Mouse (Mus musculus) kidney, postnatal 10 days (tissue): Measurements from ENCODE around the gene Ankrd22.

ENCODE experiments used
- DNase-seq: peaks from one replicate; pipeline ENCODE4 v3.0.0; 2021; ENCODE audit warnings: mixed read lengths

Ankrd22 gene

DNA sequence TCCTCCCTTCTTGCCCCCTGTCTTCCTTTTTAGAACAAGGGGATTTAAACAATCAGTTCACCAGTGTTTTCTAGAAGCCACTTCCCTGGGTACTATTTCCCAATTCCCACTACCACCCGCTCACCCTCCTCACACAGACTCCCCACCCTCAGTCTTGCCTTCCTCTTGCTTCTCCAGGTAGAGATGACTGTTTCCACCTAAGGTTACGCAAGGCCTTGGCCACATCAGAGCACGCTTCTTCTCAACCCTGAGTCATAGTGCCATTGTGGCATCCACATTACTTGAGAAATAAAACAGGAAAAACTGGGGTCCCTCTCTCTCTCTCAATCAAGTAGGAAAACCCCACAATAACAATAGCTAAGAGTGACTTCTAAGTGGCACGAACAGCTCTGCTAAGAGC is 13.3 kb upstream of the Ankrd22 start:
- no peak for DNase-seq

DNA sequence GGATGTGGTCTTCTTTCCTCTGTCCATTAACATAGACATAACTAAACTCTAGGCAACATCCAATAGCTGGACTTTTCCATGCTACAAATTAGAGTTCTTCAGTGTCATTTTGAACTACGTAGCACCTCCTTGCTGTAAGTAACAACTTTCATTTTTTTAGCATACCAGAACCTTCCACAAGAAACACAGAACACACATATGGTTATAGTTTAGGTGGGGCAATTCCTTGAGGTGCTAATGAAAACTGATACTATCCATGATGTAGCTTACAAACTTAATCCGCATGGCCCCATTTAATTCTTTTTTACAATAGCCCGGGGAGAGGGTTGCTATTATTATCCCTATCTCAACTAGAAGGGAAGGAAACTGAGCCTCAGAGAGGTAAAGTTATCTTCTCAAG is 8.2 kb upstream of the Ankrd22 start:
- DNase-seq: no peak

- DNase-seq: no peak
These were observed 5.3 kb upstream of the Ankrd22 start for GRCm38 (mm10) chr19:34171167-34171566.

- DNase-seq: no peak
These were observed 3.3 kb upstream of the Ankrd22 start for GRCm38 (mm10) chr19:34169121-34169520.

DNA sequence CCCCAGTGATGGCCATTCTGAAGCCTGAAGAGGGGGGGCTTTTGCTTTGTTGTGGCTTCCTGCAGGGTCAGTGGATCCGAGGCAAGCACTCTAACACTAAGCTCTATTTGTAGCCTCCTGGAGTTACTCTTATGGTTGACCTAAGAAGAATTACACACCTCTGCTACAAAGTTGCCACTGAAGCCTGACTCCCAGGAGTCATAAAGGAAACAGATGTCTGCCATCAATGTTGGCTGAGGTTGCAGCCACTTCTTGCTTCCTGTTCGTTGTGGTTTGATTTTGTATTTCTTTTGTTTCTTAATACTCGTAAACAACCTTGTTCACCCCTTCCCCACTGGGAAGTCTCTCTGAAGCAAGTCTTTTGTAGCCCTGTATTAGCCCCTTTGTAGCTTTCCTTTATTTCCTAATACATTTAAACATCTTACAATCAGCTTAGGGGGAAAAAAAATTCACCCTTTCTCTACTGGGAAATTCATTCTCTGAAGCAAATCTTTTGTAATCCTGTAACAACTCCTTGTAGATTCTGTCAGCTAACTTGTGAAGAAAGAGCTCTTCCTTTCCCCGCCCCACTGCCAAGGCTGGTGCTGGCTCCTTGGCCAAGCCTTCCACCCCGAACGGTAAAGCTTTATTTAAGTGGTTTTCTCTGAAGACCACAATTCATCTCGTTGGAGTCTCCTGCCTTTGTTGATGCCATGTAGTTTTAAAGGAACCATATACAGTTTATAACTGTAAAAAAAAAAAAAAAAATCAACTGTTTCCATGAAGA is 2.2 kb upstream of the Ankrd22 start:
- peak; percentile 8 for DNase-seq

DNA sequence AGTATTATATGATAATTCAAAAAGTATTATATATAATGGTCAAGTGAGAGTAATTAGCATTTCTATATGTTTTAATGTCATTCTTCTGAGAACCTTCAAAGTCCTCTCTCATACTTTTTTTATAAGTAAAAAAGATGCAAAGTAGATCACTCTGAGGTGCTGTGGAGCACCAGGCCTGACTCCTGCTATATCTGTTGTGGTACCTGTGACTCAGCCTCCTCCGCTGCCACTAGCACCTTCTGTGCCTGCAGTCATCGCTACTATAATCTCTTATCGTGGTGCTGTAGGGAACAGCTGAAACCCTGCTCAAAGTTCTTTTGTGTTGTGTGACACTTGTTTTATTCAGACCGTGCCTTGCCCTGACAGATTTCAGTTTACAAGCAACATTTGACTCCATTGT is 533 bp upstream of the Ankrd22 start:
- DNase-seq: no peak

- no peak for DNase-seq
These were observed 3.2 kb downstream of the Ankrd22 start for GRCm38 (mm10) chr19:34162693-34163092.

GRCm38 (mm10) chr19:34153263-34154144 is 12.3 kb downstream of the Ankrd22 start:
- DNase-seq: no peak

GRCm38 (mm10) chr19:34151909-34152308 is 13.9 kb downstream of the Ankrd22 start:
- DNase-seq: no peak

DNA sequence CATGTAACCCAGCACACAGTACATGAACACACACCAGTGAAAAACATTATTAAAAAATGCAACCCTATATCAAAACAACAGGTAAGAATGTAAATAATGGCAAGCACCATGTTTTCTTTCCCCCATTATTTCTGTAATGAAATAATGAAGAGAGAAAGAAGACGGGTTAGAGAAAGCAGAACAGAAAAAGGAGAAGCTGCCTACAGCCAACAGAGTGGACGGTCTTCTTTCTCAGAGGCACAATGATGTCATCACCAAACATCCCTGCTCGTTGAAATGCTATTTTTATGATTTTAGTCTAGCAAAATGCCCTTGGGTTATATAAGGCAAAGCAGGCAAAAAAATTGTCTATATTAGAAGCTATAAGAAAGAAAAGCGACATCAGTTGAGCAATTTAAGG is 17.4 kb downstream of the Ankrd22 start:
- no peak for DNase-seq

GRCm38 (mm10) chr19:34139431-34140046 is 26.3 kb downstream of the Ankrd22 start:
- DNase-seq: no peak

DNA sequence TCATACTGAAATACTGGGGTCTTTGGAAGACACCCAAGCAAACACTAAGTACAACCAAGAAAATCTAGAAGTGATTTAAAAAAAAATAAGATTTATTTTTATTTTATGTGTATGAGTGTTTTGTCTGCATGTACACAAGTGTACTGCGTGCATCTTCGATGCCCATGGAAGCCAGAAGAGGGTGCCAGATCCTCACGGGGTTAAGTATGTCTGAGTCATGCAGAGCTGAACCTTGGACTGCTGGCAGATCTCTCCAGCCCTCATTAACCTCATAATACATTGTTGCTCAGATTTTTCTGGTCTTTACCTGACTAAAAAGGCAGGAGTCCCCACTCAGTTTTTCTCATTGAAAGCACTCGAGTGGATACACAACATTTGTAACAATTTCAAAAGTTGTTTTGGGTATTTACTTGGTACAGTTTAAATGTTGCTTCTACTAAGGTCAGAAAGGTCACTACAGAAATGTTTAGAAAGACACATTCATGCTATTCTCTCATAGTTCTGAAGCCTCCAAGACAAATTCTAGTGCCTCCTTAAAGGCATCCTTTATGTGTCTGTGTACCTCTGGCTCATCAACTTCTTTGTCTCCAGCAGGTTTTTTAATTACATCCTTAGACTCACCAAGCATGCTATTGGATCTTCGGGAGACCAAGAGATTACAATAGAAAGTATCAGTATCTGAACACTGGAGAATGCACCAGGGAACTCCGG is 27.0 kb downstream of the Ankrd22 start:
- DNase-seq: no peak

GRCm38 (mm10) chr19:34120107-34120731 is 45.6 kb downstream of the Ankrd22 start:
- no peak for DNase-seq

DNA sequence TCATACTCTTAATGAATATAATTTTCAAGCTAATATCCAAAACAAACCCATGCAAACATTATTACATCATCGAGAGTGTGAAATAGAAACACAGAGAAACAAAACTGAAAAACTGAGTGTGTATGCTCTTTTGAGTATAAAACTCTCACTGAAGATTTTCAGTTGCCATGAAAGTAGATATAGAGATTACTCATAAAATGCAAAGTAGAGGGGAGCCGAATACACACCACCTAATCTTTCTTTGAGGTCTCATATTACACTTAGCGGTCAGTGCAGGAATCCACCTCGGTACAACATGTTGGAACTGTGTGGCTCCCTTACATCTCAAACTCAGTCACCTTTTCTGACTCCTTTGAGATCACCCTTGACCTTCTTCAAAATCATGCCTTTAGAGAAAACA is 46.2 kb downstream of the Ankrd22 start:
- DNase-seq: no peak

DNA sequence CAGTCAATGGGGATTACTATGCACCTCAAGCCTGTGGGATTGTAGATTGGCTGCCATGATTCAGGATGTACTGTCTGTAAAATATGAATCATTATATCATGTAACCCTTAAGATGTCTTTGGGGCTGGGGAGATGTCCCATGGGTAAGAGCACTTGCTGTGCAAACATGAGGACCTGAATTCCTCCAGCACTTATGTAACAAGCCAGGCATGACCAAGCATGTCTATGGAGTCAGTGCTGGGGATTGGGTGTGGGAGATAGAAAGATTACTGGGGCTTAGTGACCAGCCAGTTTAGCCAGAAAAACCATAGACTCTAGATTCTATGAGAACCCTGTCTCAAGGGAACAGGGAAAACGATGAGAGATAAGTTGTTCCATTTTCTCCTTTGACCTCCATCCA is 46.8 kb downstream of the Ankrd22 start:
- no peak for DNase-seq

GRCm38 (mm10) chr19:34104841-34105240 is 61.0 kb downstream of the Ankrd22 start:
- DNase-seq: no peak

DNA sequence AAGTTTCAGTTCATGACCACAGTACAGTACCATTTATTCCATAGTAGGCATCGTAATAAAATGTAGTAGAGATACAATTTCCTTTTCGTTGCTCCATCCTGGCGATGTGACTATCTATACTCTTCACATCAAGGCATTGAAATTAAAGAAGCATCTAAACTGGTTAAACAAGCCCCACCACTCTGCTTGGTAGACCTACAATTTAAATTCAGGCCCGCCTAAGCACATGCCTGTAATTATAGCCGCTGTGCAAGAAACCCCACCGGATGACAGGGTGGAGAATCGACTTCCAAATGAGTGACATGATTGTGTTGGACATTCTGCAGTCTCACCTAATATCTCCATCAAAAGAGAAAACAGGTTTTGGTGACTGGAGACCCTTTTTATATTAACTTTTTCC is 64.0 kb downstream of the Ankrd22 start:
- no peak for DNase-seq

DNA sequence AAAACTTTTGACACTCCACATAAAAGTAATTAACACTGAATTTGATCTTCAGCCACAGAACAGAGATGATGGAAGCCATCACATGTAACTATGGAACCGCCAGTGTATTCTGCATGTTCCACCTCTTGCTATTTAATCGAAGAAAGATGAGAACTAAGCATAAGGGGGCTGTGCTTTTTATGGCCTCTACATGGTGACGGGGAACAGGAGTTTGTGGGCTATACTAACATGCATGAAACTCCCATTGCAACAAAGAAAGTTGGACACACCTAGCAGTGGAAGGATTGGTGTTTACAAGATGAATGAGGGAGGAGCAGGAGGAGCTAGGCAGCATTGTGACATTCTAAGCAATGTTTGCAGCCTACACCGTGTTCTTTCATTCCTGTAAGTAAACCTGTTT is 65.2 kb downstream of the Ankrd22 start, which contains the start of gene Lipm:
Gene Lipm (plus strand): TSS at position 301 of the 400 bp plus-strand sequence.
- no peak for DNase-seq

DNA sequence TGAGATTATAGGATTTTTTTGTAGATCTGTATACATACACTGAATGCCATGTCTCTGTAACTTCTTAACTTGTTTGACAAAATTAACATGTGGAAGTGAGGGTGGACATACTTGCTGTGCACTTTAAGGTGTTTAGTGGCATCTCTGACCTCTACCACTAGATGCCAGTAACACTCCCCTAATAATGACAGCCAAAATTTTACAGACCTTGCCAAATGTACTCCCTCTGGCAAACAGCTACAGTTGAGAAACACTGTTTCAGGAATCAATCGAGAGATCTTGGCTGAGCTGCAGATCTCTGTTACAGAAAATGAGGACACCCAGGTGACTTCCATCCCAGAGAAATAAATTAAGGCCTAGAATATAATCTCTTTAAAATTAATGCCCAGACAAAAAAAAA is 69.6 kb downstream of the Ankrd22 start:
- DNase-seq: no peak

DNA sequence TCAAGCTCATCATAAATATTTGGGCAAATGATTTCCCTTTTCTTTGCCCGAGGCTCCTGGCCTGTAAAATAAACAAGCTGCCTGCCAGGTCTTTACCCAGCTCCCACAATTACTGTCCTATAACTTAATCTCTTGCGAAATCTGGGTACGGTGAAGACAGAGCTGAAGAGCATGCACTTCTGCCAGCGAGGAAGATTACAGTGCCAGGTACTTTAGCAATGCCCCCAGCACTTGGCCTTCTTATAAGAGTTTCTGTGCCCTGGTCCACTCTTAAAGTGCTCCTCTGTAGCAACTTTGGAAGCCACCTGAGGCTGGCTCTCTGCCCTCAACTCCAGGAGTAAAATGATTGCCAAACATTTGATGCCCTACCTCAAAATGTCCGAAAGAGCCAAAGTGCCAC is 70.5 kb downstream of the Ankrd22 start:
- no peak for DNase-seq

DNA sequence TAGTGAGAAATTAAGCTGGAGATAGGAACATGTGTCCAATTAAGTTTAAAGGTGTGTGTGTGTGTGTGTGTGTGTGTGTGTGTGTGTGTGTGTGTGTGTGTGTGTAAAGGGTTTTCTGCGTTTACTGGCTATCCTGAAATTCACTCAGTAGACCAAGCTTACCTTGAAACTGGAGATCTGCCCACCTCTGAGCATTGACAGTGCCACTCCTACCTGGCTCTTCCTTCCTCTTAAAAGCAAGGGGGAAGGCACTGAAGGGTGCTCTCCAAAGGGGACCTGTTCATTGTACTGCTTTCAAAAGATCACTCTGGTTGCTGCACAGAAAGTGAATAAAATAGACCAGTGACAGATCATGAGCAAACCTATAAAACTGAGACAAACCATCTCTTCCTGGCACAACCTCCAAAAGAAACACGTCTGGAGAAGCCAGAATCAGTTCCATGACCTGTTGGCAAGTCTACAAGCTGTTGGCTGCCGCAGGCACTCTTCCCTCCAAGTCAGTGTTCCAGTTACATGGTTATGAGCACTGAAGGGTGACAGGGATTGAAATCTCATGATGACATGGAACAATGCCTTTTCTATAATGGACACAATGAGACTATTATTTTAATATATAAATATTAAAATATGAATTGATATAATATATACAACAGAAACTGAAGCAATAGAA is 76.7 kb downstream of the Ankrd22 start:
- no peak for DNase-seq

GRCm38 (mm10) chr19:34078130-34078529 is 87.7 kb downstream of the Ankrd22 start:
- DNase-seq: no peak
